Mouse (Mus musculus) frontal cortex, adult (tissue): Measurements from ENCODE around the gene Lhfpl2.

Experiments used
- ATAC-seq: cut with Nextera tagmentation; 2 replicates; pipeline ENCODE4 v1.9.2; 2017; ENCODE audit warnings: mild to moderate bottlenecking, moderate library complexity, mixed read lengths; ENCODE audit not compliant: low TSS enrichment

Gene Lhfpl2

DNA sequence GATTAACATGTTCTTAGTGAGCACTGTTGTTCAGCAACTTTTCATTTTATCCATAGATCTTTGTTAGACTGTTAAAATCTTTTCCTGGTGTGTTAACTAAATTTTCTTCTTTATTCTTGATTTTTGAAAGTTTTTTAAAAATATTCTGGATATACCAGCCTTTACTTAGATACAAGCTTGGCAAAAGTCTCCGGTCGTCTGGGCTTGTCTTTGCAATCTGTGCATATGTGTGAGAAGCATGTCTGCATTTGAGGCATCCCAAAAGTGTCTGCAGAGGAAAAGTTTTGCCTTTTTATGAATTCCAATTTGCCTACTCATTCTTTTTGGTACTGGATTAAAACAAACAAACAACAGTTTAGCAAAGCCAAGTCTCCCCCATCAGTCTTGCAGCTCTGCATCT, 154.6 kb downstream of the Lhfpl2 start:
- no peak for ATAC-seq

DNA sequence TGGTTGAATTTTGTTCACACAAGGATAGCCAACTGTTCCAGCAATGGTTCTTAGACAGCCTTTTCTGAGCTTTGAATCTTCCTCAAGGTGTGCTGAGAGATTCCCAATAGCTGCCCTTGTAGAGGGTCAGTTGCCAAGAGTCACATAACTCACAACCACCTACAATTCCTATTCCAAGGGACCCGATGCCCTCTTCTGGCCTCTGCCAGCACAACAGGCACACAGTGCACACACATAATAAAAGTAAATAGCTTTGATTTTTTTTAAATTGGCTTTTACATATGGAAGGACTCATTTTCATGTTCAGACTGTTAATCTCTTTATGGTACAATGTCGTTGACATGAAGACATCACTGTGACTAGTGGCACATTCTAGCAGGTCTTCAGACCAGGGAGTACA, 155.1 kb downstream of the Lhfpl2 start:
- ATAC-seq = no peak

DNA sequence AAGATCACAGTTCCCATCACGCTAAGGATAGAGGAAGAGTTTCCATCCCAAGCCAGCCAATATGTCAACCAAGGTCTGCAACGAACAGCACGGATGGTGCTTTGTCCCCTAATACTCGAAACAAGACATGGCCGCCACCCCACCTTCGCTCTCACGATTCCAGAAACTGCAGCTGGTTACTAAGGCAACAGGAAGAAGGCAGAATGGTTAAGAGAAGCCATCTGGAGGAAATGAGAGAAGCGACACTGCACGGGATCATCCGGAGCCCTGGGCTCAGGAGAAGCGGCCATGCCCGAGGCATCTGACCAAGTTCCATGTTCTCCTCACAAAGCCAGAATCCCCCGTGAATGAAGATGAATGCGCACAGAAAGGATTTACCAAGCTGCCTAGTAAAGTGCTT, 166.0 kb downstream of the Lhfpl2 start:
- peak; percentile 89 for ATAC-seq

DNA sequence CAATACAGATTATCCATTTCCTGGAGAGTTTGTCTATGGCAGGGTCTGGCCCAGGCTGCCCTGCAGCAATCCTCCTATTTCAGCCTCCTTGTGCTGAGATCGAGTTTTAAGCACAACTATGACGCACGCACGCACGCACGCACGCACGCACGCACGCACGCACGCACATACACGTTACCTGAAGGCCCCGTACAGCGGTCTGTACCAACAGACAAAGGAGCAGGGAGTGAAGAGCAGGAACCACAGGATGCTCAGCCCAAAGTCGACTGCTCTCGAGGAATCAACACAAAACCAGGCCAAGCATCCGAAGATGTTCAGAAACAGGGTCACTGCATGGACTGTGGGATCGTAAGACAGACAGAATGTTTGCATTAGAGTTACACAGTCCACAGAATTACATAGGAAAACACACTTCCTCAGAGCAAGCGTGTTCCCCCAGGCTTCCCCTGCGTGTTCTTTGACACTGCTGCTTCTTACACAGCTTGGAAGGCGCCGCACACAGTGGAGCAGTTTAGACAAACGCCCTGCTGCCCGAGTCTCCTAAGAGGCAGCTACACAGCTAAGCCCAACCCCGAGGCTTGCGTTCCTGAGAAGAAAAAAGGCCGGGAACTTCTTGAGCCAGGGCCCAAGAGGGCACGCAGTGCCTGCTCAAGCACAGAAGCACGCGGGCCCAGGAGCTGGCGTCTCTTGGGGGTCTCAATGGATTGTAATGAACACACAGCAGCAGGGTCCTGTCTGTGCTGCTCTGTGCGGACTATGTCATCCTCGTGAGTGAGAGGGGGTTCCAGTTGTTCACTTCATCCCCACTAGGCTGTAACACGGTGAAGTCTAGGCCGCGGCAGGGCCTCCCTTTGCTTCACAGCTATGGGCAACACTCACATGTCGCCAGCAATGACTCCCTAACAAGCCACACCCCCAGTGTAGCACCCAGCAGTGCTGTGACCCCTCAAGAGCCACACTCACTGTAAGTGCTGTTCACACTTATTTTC, 167.4 kb downstream of the Lhfpl2 start:
- no peak for ATAC-seq

DNA sequence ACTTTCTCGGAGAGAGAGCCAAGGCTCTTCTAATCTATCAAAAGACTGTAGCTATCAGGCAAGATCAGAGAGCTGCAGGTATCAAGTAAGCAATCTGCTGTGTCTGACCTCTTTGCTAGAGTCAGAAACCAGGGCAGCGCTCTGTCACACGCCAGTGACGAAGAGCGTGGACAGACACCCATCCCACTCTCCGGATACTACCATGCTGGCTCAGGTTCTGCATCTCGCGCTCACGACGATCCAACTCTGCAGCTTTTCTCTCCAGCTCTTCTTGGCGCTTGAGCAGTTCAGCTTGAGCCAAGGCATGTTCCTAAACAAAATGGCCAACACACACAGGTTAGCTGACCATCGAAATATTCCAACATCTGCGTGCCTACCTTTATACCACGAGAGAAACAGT, 174.3 kb downstream of the Lhfpl2 start:
- ATAC-seq = peak; percentile 20; the same call in 1 of the 2 replicates

DNA sequence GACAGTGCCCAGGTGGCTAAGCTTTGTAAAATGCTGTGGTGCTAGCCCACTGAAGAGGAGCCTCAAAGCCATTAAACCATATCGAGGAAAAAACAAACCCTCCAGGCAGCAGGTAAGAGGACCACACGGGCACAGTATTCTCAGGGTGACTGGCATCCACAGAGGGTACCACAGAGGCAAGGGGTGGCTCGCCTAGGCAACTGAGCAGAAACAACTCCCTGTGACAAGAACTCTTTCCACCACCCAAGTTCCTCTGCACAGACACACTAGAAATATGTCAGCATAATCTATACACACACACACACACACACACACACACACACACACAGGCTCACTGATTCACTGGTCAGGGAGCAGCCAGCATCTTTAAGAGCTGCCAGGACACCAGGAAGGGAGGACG, 181.9 kb downstream of the Lhfpl2 start:
- no peak for ATAC-seq

DNA sequence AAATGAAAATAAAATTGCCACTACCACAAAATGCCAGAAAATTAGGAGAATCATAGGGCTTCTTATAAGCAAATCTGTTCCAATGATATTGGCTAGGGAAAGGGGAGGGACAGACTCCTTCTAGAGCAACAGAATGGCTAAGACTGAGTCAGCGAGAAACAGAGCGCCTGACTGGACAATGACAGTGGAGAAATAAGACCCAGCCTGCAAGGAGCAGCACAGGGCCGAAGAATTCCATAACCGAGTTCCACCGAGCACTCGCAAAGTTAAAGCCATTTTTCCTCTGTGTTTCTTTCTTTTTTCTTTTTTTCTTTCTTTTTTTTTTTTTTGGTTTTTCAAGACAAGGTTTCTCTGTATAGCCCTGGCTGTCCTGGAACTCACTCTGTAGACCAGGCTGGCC, 182.5 kb downstream of the Lhfpl2 start:
- no peak for ATAC-seq

DNA sequence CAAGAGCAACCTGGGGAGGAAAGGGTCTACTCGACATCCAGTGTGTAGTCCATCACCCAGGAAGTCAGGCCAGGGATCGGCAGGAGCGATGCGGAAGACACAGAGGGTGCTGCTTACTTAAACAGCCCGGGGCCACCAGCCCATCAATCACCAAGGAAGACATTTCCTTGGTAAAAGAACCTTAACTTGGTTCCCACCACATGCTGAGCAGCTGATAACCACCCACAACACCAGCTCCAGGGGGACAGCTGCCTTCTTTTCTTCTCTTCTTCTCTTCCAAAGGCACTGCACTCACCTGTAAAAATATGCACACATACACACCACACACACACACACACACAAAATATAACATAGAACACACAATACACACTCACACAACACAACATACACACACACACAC, 183.3 kb downstream of the Lhfpl2 start:
- no peak for ATAC-seq

DNA sequence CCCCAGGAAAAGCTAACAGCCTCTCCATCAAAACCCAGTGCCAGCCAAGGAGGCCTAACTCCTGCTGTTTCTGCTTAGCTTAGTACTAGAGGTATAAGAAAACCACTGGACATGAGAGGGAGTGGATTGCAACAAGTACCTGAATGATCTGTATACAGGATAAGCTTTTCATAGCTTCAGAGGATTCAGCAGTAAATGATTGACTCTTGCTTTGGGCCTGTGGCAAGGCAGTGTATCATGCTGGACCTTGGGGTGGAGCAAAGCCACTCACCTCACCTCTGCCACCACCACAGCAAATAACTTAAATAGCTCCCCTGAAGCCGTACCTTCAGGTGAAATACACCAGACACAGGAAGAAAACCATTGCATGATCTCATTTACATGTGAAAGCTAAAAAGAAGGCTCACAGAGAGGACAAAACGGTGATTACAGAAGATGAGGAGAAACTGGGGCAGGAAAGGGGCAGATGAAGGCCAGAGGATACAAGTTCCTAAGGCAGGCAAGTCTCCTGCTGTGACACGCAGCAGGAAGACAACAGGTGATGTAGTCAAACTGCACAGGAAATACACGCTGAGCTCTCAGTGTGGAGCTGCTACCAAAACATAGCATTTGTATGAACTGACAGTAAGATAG, 184.4 kb downstream of the Lhfpl2 start:
- ATAC-seq = no peak

DNA sequence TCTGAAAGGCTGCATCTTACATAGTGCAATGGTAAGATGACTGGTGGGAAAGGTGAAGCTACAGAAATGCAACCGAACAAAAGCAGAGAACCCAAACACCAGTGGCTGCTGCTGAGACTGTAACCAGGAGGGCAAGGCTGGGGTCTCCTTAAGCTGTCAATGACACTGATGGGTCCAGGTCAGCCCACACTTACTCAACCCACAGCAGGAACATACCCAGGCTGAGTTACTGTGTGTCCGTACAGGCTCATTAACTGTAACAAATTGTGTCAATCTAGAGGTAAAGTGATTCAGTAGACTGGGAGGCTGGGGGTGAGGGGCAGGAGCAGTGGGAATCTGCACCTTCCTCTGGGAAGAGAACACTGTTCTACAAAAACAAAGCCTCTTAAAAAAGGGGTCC, 185.3 kb downstream of the Lhfpl2 start:
- no peak for ATAC-seq
